Mouse (Mus musculus): ENCODE measurements around the gene Stard10.

Gene Stard10

DNA sequence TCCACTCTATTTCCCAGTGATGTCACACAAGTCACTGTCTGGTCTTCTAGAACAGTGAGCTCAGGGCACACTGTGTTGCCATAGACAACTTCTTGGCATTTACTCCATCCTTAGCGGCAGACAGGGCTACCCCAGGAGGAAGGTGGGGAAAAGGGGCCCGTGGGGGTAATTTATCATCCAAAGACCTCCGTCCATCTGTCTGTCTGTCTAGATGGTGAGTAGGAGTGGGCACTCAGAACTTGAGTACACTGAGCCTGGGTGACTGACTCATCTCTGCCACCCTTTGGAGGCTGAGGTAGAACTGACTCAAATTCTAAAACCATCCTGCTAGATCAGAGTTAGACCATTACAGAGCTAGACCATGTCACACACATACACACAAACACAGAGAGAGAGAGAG lies at the start of gene Stard10:
TSS of gene Stard10 (plus strand) at position 73 of the 400 bp plus-strand sequence.
- DNase-seq (ENCODE audit: low spot score in 2 of 2): no peak

DNA sequence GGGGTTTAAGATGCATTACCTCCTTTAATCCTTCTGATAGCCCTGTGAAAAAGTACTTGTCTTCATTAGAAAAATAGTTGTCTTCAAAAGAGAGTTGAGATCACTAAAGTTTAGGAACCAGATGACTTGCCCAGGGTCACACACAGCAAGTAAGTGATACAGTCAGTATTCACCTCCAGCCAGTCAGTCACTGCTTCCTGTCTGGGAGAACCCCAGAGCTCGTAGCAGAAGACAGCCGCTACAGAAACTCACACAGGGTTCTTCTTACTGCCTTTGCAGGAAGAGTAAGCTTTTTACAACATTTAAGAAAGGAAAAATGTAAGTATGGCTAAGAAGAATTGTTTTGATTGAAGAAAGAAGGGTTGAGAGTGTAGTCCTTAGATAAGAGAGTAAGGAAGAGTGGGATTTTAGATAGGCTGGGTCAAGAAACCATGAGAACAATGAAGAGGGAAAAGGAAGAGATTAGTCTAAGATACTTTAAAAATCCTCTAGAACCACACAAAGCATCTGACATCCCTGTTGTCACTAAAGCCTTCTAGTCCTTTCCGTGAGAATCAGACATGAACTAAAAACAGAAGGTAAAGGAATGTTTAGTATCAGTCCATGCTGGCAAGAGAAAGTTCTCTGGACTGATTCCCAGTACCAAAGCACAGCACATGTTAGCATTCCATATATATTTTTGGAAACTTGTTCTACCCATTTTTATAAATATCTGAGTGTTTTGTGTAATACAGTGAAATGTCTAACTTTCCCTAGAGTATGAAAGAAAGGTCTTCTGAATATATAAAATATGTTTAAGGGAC lies 49.2 kb upstream of the Stard10 start:
- no peak for DNase-seq (ENCODE audit: low spot score in 2 of 2)

DNA sequence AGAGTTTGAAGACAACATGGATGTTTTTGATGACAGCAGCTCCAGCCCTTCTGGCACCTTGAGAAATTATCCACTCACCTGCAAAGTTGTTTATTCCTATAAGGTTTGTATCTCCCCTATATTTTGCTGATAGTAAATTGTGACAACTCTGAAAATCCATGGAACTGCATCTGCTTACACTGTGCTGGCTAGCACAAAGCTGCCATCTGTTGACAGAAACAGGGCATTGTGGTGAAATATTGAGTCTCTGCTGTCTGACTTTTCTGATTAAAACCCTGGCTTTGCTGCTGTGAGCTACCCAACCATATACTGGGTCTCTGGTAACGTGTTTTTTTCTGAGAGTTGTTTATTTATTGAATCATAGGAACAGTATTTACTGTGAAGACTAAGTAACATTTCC lies 45.3 kb upstream of the Stard10 start:
- no peak for DNase-seq (ENCODE audit: low spot score in 2 of 2)

DNA sequence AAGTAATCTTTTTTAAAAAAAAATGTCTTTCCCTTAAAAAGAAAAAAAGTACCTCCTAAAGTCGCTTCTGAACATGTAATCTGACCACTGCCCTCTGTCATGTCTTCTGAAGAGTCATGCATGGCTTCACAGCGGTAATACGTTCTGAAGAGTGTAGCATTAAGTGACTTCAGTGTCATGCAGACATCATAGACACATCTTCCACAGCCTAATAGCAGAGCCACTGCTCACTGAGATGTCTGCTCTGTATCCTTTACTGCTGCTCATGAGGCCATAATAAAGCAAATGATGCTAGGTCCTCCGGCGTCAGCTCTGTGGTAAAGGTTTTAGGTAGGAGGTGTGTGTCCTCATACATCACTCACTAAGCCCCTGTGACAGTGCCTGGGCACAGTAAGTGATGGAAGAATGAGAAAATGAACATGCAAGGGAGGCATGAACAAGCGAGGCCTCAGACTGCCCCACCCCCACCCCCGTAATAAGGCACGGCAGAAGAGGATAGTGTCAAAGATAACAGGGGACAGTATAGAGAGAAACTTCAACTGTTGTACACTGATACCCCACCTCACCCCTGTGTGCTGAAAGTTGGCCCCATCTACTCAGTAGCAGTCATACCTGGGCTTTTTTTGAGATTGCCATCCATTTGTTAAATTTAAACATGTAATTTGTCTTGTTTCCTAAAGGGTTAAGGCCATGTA lies 44.3 kb upstream of the Stard10 start:
- no peak for DNase-seq (ENCODE audit: low spot score in 2 of 2)

DNA sequence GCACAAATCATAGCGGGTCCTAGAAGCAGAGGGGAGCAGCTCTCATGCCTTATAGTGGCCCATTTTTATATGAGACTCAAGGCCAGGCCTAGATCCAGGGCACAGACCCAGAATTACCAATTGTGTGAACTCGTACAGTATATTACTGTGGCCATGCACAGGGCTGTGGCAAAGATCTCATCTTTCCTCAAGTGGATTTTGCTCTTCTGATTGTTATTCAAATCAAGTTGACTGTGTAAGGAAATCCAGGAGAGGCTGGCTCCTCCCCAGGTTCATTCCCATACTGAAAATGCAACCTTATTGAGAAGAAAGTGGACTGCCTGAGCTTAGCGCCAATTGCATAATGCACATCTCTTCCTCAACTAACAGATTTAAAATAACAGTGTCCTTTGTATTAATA lies 34.2 kb upstream of the Stard10 start:
- no peak for DNase-seq (ENCODE audit: low spot score in 2 of 2)

DNA sequence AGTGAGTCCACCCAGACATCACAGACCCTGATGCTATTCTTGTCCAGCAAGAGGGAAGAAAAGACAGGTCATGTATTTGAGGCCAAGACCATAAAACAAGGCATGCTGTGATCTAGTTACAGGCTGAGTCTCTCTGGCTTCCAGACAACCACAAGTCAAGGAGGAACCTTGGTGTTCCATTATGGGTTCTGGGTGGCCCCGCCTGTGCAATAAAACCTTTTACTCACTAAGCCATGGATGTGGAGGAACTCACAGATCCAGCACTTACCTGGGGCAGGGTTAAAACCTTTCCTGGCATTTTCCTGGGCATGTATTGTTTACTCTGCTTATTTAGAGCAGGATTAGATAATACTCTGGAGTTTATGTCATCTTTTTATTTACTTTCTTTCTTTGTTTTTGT lies 32.4 kb upstream of the Stard10 start:
- no peak for DNase-seq (ENCODE audit: low spot score in 2 of 2)

DNA sequence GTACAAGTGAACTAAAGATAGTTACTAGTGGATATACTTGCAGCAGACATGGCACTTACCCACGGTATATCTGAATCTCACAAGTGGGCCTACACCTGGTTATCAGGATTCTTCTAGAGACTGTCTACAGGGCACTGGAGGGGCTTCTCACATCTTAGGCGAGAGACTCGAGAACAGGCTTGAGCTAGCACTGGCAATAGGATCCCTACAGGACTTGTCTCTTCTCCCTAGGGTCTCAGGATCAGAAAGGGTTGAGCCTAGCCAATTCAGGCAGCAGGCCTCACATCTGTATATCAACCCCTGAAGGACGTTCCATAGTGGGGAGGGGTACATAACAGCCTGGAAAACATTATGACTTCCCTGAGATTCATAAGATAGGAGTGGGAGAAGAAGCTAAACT lies 30.0 kb upstream of the Stard10 start:
- DNase-seq (ENCODE audit: low spot score in 2 of 2): no peak

DNA sequence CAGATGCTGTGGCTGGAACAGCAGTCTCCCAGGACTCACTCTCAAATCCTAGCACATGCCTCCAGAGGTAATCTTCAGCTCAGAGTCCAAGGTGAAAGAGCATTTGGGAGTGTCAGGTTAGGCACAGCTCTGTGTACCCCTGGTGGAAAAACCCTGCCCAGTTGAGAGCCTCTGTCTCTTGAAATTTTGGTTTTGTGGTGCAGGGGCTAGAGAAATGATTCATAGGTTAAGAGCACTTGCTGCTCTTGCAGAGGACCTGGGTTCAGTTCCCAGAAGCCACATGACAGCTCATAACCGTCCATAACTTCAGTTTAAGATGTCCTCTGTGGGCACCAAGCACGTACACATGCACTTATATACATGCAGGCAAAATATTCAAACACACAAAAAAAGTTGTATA lies 29.1 kb upstream of the Stard10 start:
- DNase-seq (ENCODE audit: low spot score in 2 of 2): no peak

DNA sequence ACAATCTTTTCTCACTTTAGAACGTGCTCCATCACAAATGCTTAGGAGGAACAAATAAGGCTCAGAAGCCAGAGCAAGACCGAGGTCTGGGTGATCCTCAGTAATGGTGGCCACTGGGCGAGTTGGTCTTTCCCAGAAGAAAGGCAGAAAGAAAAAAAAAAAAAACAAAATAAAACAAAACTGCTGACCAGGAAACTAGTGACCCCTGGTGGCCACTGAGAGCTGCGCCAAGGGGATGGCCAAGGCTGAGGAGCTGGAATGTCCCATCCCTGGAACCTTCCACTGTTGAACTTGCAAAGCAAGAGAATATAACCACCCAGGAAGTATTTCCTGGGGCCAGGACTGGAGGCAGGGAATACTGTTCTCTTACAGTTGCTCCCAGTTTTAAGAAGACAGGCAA lies 28.4 kb upstream of the Stard10 start:
- peak in 1 of 2 experiments; percentile 52 for DNase-seq (ENCODE audit: low spot score in 2 of 2)

DNA sequence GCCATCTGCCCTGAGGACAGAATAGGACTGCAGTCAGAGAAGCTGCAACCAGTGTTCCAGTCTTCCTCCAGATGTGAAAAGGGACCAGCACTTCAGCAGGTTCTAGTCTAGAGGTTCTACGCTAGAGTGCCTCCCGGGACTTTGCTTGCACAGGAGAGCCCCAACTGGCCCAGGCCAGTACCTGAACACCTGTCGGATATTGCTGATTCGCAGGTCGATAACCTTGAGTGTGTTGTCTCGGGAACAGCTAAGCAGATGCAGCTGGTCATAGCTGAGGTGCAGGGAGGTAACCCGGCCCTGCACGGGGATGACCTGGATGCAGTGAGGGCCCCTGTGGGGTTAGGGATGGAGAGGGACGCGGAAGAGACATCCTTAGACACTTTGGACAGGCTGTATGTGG lies 26.5 kb upstream of the Stard10 start:
- DNase-seq (ENCODE audit: low spot score in 2 of 2): no peak

DNA sequence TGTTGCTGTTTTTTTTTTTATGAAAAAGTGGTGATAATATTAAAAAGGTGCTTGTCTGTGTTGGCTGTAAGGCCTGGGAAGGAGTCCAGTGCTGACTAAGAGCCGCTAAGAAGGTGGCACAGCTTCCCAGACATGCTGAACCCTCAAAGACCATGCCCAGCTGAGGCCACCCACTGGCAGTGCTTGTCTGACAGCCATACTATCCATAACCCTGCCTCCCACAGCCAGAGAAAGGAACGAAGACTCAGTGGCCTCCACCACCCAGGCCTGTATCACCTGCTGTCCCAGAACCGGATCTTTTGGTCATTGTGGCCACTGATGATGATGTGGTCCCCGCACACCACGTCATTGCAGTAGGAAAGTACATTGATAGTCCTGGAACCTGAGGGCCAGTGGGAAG lies 25.7 kb upstream of the Stard10 start:
- no peak for DNase-seq (ENCODE audit: low spot score in 2 of 2)

DNA sequence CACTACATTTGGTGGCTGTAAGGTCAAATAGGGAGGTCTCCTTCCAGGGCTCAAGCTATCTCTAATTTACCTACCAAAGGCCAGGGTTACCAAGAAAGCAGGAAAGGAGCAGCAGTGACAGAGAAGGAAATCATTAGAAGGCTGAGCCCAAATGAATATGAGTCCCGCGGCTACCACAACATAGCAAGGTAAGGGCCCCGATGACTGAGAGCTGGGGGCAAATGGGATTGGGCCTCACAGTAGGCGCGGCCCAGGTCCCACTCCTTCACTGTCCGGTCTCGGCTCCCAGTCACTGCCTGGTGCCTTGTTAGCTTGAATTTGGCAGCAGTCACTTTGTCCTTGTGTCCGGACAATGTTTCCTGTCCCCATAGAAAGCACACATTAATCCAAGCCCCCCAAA lies 25.2 kb upstream of the Stard10 start:
- no peak for DNase-seq (ENCODE audit: low spot score in 2 of 2)

DNA sequence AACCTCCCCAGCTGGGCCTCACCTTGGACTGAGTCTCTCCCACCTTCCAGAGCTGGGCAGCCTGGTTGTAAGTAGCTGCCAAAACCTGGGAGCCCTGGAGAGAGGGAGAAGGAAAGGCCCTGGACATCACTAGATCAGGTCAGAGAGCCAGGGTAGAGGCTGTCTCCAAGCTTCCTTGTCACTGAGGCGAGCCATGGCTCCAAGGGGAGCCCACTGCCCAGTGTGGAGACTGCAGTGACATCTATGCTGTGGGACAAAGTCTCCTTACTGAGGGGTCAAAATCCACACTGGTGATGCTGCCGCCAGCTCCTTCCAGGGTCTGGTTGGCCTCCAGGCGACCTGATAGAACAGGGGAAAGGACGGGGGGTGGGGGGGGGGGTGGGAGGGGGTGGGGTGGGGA lies 24.8 kb upstream of the Stard10 start:
- no peak for DNase-seq (ENCODE audit: low spot score in 2 of 2)

DNA sequence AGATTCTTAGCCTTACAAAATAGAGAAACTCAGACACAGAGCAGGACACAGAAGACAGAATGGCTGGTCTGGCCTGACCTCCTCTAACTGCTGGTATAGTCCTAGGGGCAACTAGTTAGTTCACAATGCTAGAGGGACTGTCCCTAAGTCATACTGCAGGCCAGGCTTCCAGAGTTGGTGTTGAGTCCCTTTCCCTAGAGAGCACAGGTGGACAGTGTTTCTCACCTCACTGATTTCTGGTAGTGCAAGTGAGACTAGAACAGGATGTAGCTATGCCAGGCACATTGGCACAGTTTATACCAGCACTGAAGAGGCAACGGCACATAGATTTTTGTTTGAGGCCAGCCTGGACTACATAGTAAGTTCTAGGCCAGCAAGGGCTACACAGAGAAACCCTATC lies 24.2 kb upstream of the Stard10 start:
- DNase-seq (ENCODE audit: low spot score in 2 of 2): no peak

DNA sequence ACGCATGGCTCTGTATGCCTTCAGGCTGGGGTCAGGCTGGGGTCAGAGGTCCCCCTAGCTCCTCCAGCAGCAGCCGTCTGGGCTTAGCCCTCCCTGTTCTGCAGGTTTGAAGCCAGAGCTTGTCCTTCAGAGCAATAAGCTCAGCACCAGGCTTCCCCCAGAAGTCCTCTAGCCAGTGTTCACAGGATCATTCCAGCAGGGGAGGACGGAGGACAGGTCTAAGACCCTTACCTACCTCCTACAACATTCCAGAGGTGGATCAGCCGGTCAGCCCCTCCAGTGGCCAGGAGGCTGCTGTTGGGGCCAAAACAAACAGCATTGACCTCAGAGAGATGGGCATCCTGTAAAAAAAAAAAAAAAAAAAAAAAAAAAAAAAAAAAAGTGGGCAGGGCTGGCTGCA lies 23.7 kb upstream of the Stard10 start:
- DNase-seq (ENCODE audit: low spot score in 2 of 2): no peak

DNA sequence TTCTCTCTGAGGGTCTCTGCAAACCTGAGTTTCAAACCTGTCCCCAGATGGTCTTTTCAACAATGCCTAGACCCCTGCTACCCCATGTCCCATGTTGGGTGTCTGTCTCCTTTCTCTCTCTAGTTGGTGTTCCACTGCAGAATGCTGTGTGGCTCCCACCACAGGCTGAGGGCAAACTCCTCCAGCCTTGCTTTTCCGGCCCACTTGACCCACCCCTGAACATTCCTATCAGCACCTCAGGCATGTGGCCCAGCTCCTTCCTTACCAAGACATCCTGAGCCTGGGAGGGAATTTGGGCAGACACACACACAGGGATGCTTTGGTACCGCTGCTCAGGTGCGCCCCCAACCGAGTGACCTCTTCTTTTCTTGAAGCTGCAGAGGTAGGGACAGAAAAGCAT lies 23.3 kb upstream of the Stard10 start:
- no peak for DNase-seq (ENCODE audit: low spot score in 2 of 2)

DNA sequence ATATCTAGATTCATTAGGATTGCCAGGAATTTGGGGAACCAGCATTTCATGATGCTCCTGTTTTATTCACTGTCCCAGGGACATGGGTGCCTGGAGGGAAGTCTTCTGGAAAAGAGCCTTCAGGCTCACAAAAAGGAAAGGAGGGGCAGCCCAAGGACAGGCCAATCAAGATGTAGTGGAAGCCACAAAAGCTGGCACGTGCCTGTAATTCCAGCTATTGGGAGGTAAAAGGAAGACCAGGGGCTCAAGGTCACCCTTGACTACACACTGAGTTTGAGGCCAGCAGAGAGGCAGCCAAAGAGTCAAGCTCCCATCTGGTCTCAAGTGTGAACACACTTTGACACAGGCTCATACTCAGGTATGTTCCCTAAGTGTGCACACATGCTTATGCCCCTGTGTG lies 21.4 kb upstream of the Stard10 start:
- no peak for DNase-seq (ENCODE audit: low spot score in 2 of 2)

DNA sequence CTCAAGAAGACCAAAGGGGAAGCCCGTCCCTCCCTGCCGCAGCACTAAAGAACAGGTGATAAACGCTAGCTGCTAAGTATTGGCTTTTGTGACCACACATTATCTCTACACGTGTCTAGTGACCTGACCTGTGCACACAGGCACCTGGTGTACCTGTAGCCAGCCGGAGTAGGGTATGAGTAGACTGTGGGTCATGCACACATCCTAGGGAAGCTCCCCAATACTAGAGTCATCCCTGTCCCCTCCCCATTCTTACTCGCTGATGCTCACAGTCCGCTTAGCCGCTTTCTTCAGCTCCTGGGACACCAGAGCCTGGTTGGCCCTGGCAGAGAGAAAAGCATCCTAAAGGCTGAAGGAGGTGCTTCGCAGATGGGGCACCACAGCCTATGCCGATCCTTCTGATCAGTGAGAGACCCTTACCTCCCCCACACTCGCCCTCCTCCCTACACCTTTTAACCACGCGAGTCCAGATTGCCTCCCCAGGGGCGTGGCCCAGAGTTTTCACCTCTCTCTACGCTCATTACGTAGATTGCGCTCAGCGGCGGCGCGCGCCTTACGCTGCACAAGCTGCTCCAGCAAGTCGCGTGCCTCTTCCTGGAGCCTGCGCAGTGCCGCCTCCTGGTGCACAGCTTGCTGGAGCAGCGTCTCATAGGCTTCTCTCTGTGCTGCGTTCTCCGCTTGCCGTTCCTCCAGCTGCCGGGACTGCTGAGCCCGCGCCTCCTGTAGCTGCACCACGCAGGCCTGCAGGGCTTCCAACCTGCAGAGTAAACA lies 20.4 kb upstream of the Stard10 start:
- DNase-seq (ENCODE audit: low spot score in 2 of 2): peak; percentile 63 to 74

DNA sequence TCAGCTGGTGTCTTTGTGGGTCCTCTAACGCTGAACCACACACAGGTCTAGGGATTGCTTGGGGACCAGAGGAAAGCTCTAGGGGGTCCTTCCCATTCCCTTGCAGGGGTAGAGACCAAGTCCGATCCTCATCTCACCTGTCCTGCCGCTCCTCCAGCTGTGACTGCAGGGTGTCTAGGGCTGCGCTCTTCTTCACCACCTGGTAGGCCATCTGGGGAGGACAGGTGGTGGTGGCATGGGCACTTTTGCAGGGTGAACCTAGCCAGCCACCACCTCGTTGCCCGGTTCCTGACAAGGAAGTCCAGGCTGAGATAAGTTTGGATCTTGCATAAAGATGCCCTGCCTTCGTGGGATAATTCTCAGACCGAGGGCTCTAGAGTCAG lies 19.9 kb upstream of the Stard10 start:
- no peak for DNase-seq (ENCODE audit: low spot score in 2 of 2)

DNA sequence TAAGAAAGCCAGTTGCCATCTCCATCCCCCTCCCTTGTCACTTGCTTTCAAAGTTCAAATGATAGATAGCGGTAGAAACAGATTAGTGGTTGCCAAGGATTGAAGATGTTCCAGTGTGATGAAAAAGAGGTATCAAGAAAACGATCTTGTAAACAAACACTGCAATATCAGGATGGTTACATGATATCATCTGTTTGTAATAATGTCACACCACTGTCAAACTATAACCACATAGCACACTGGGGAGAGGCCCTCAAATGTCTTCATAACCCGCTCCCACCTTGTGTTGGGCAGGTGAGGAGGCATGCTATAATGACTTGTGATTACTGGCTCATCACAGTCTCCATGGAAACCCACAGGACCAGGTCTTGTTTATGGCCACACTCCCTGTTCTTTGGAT lies 18.5 kb upstream of the Stard10 start:
- DNase-seq (ENCODE audit: low spot score in 2 of 2): no peak

DNA sequence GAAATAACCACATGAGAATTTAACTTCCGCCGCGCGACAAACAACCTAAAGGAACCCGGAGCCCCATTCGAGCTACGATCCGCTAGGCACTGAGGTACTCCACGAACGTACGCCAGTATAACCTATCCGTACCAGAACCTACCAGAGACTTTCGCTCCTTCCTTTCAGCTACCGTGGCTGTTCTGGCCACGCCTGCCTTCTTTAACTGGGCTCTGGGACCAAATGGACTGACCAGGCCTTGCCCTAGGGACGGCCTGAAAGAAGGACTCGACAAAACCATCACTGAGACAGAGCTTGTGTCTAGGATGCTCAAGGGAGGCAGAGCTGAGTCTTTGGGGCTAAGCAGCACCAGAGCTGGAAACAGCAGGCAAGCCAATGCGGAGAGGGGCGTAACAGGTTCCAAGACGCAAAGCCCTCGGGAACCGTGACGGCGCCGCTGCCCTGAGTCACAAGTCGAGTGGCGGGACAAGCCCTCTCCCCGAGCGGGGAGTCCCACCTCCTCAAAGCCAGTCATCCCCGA lies 15.5 kb upstream of the Stard10 start:
- peak; percentile 39 to 58 for DNase-seq (ENCODE audit: low spot score in 2 of 2)

DNA sequence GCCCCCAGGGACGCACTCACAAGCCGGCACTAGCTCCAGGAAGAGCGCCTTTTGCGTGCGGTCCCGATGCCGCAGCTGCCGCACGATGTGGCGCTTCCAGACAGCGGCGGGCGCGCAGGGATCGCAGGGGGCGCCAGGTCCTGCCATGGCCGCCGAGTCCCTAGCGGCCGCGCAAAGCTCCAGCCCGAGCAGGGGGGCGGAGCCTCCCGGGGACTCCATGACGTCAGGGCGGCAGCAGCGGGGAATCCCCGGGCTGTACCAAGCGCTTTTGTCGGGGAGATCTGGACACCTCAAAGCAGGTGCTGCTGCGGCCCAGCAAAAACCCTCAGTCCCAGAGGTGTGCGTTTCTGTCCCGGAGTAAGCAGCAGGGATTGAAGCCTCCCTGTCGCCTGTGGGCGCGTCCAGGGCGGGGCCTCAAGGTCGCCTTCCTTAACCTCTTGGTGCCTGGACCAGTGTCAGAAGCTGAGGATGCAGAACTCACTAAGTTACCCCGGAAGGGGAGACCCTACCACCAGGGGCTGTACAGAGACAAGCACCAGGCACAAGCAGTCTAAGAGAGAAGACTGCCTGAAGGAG lies 14.9 kb upstream of the Stard10 start, which contains the start of gene Atg16l2:
TSS of gene Atg16l2 (minus strand) at position 371 of the 576 bp plus-strand sequence.
- DNase-seq (ENCODE audit: low spot score in 2 of 2): peak; percentile 94 to 95
